Mouse (Mus musculus) MEL (cell line): ENCODE results near the gene Ildr2. TPM values are rescaled to one million over a fixed set of nuclear protein-coding genes. Genes with fewer than 3 reads are reported as not detected.

Experiments
- DNase-seq: peaks from one replicate; pipeline ENCODE4 v3.0.0; 2011; ENCODE audit warnings: low read depth, low spot score
- H3K27ac ChIP-seq: 2 replicates; pipeline ENCODE4 v1.5.1; 2012; ENCODE audit warnings: low read depth, mild to moderate bottlenecking, control low read depth, low read length, moderate library complexity; ENCODE audit not compliant: control insufficient read depth
- H3K27me3 ChIP-seq, 2 experiments: fragments of 150-350 bp in 1 of 2; sonication (generic) in 1 of 2; 2 replicates each; pipeline ENCODE4 v1.6.1; 2012; ENCODE audit warnings: low read length in 2 of 2, mild to moderate bottlenecking in 2 of 2, improper control_type of control experiment in 1 of 2, moderate library complexity in 1 of 2; ENCODE audit not compliant: insufficient read depth in 2 of 2, control insufficient read depth in 1 of 2
- H3K36me3 ChIP-seq, 2 experiments: 2 replicates each; pipeline ENCODE4 v1.6.1; 2012 to 2014; ENCODE audit warnings: low read length in 2 of 2, improper control_type of control experiment in 1 of 2, inconsistent platforms in 1 of 2, mild to moderate bottlenecking in 1 of 2; ENCODE audit not compliant: insufficient read depth in 2 of 2, control insufficient read depth in 1 of 2
- H3K4me1 ChIP-seq, 2 experiments: fragments of 150-350 bp in 1 of 2; sonication (generic) in 1 of 2; 2 replicates each; pipeline ENCODE4 v1.6.1; 2012; ENCODE audit warnings: low read length in 2 of 2, improper control_type of control experiment in 1 of 2, mild to moderate bottlenecking in 1 of 2; ENCODE audit not compliant: insufficient read depth in 2 of 2, control insufficient read depth in 1 of 2
- H3K4me3 ChIP-seq, 2 experiments: fragments of 150-350 bp in 1 of 2; sonication (generic) in 1 of 2; 2 replicates each; pipeline ENCODE4 v1.5.1; 2012; ENCODE audit warnings: low read depth in 2 of 2, low read length in 2 of 2, mild to moderate bottlenecking in 2 of 2, moderate library complexity in 2 of 2, control low read depth in 1 of 2, improper control_type of control experiment in 1 of 2; ENCODE audit not compliant: control insufficient read depth in 1 of 2, insufficient read depth in 1 of 2
- H3K79me2 ChIP-seq: 2 replicates; pipeline ENCODE4 v1.6.1; 2012; ENCODE audit warnings: mild to moderate bottlenecking, low read length, moderate library complexity; ENCODE audit not compliant: control insufficient read depth, poor library complexity, insufficient read depth
- H3K9ac ChIP-seq: 2 replicates; pipeline ENCODE4 v1.6.1; 2012; ENCODE audit warnings: low read depth, mild to moderate bottlenecking, control low read depth, low read length, moderate library complexity; ENCODE audit not compliant: control insufficient read depth, poor library complexity, severe bottlenecking
- H3K9me3 ChIP-seq: fragments of 150-350 bp; sonication (generic); replicated peaks from 2 replicates; pipeline ENCODE4 v1.6.1; 2012; ENCODE audit warnings: mild to moderate bottlenecking, low read length, improper control_type of control experiment, moderate library complexity; ENCODE audit not compliant: insufficient read depth
- CHD1 ChIP-seq: IDR thresholded peaks from 2 replicates; pipeline ENCODE4 v1.6.1; 2012; ENCODE audit warnings: low read depth, mild to moderate bottlenecking, inconsistent platforms, low read length, improper control_type of control experiment
- CTCF ChIP-seq, 3 experiments: IDR thresholded peaks in 2 of 3; conservative IDR thresholded peaks in 1 of 3; 2 replicates each; pipeline ENCODE4 v1.5.1; 2011 to 2012; ENCODE audit warnings: low read length in 3 of 3, low read depth in 2 of 3, mild to moderate bottlenecking in 2 of 3, improper control_type of control experiment in 1 of 3, inconsistent platforms in 1 of 3, mixed read lengths in 1 of 3, moderate library complexity in 1 of 3; ENCODE audit not compliant: control insufficient read depth in 1 of 3, insufficient read depth in 1 of 3, poor library complexity in 1 of 3, severe bottlenecking in 1 of 3
- E2F4 ChIP-seq: IDR thresholded peaks from 2 replicates; pipeline ENCODE4 v1.6.1; 2011; ENCODE audit warnings: low read depth, low read length, improper control_type of control experiment, borderline replicate concordance
- ELF1 ChIP-seq: IDR thresholded peaks from 2 replicates; pipeline ENCODE4 v1.6.1; 2014; ENCODE audit warnings: low read depth, mild to moderate bottlenecking, inconsistent platforms, low read length, improper control_type of control experiment, moderate library complexity
- EP300 ChIP-seq, 2 experiments: IDR thresholded peaks; 2 replicates each; pipeline ENCODE4 v1.6.1; 2011; ENCODE audit warnings: improper control_type of control experiment in 2 of 2, low read length in 2 of 2, low read depth in 1 of 2, mild to moderate bottlenecking in 1 of 2
- ETS1 ChIP-seq: IDR thresholded peaks from 2 replicates; pipeline ENCODE4 v1.6.1; 2012; ENCODE audit warnings: low read depth, mild to moderate bottlenecking, inconsistent platforms, low read length, improper control_type of control experiment, moderate library complexity
- GATA1 ChIP-seq: IDR thresholded peaks from 2 replicates; pipeline ENCODE4 v1.6.1; 2011; ENCODE audit warnings: low read depth, low read length, improper control_type of control experiment
- HCFC1 ChIP-seq: IDR thresholded peaks from 2 replicates; pipeline ENCODE4 v1.6.1; 2012; ENCODE audit warnings: low read depth, mild to moderate bottlenecking, inconsistent platforms, low read length, improper control_type of control experiment, moderate library complexity
- MAFK ChIP-seq: IDR thresholded peaks from 2 replicates; pipeline ENCODE4 v1.6.1; 2011; ENCODE audit warnings: low read depth, mild to moderate bottlenecking, low read length, improper control_type of control experiment, borderline replicate concordance
- MAZ ChIP-seq: IDR thresholded peaks from 2 replicates; pipeline ENCODE4 v1.6.1; 2012; ENCODE audit warnings: low read depth, mild to moderate bottlenecking, inconsistent platforms, low read length, improper control_type of control experiment
- MXI1 ChIP-seq: IDR thresholded peaks from 2 replicates; pipeline ENCODE4 v1.6.1; 2011; ENCODE audit warnings: mild to moderate bottlenecking, low read depth, low read length, improper control_type of control experiment
- MYC ChIP-seq: IDR thresholded peaks from 2 replicates; pipeline ENCODE4 v1.6.1; 2011; ENCODE audit warnings: low read depth, mild to moderate bottlenecking, low read length, improper control_type of control experiment, moderate library complexity
- NELFE ChIP-seq: IDR thresholded peaks from 2 replicates; pipeline ENCODE4 v1.6.1; 2011; ENCODE audit warnings: low read depth, low read length, improper control_type of control experiment
- POLR2AphosphoS5 ChIP-seq: IDR thresholded peaks from 2 replicates; pipeline ENCODE4 v1.6.1; 2012; ENCODE audit warnings: low read depth, borderline replicate concordance, mild to moderate bottlenecking, inconsistent platforms, low read length, moderate library complexity, mixed read lengths
- RCOR1 ChIP-seq: IDR thresholded peaks from 2 replicates; pipeline ENCODE4 v1.6.1; 2012; ENCODE audit warnings: low read depth, mild to moderate bottlenecking, inconsistent platforms, low read length, improper control_type of control experiment
- SMC3 ChIP-seq: IDR thresholded peaks from 2 replicates; pipeline ENCODE4 v1.6.1; 2011; ENCODE audit warnings: low read depth, low read length, improper control_type of control experiment
- TBP ChIP-seq: IDR thresholded peaks from 2 replicates; pipeline ENCODE4 v1.8.0; 2011; ENCODE audit warnings: low read depth, low read length, improper control_type of control experiment
- TCF12 ChIP-seq: IDR thresholded peaks from 2 replicates; pipeline ENCODE4 v1.6.1; 2014; ENCODE audit warnings: low read depth, mild to moderate bottlenecking, inconsistent platforms, low read length, improper control_type of control experiment, moderate library complexity
- UBTF ChIP-seq: IDR thresholded peaks from 2 replicates; pipeline ENCODE4 v1.6.1; 2012; ENCODE audit warnings: low read depth, mild to moderate bottlenecking, inconsistent platforms, low read length, improper control_type of control experiment, moderate library complexity, borderline replicate concordance; ENCODE audit not compliant: insufficient read depth
- USF2 ChIP-seq, 2 experiments: IDR thresholded peaks; 2 replicates each; pipeline ENCODE4 v1.6.1; 2011 to 2012; ENCODE audit warnings: improper control_type of control experiment in 2 of 2, low read length in 2 of 2, borderline replicate concordance in 1 of 2, inconsistent platforms in 1 of 2, low read depth in 1 of 2, mild to moderate bottlenecking in 1 of 2; ENCODE audit not compliant: insufficient read depth in 1 of 2
- ZC3H11A ChIP-seq: IDR thresholded peaks from 2 replicates; pipeline ENCODE4 v1.6.1; 2012; ENCODE audit warnings: low read depth, mild to moderate bottlenecking, inconsistent platforms, low read length, improper control_type of control experiment
- ZMIZ1 ChIP-seq: IDR thresholded peaks from 2 replicates; pipeline ENCODE4 v1.6.1; 2012; ENCODE audit warnings: low read depth, mild to moderate bottlenecking, inconsistent platforms, low read length, improper control_type of control experiment, moderate library complexity
- ZNF384 ChIP-seq: IDR thresholded peaks from 2 replicates; pipeline ENCODE4 v1.6.1; 2012; ENCODE audit warnings: low read depth, mild to moderate bottlenecking, inconsistent platforms, low read length, improper control_type of control experiment
- polyA plus RNA-seq, 2 experiments: library from polyadenylated mRNA; stranded (reverse) in 1 of 2; unstranded in 1 of 2; fragments of >175 nt in 1 of 2; fragments of >200 nt in 1 of 2; gene quantifications; 2 replicates each; pipeline versions ENCODE4 v1.2.1 to v1.2.4; 2012; ENCODE audit warnings: low replicate concordance in 2 of 2, low read depth in 1 of 2; ENCODE audit not compliant: insufficient read length in 2 of 2, insufficient read depth in 1 of 2, missing spikeins in 1 of 2
- total RNA-seq: library from RNA; depleted of rRNA; stranded (reverse); fragments of 300-350 nt; gene quantifications from 2 replicates; pipeline ENCODE4 v1.2.3, GENCODE M21; 2012

The Ildr2 gene
- total and polyA plus RNA-seq, 3 experiments, result not detected

DNA sequence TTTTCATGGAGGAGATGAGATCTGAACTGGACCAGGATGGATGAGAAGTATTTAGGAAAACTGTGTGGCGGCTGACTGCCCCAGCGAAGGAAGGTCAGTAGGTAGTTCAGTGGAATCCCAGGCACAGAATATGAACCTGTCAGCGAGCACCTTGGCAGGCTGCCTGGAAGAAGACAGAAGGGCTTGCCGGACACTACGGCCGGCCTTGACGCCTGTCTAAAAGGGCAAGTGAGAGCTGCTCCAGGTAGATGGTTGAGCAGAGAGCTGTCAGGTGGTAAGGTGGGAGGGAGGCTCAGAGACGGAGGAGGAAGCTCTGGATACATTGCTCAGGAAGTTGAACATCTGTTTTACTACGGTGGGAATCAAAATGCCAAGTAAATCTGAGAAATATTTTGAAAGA lies 42.4 kb downstream of the Ildr2 start:
- Histone ChIP-seq H3K27me3 (no peaks in the 10 kb centered on the region), H3K9me3 (no peaks in the 10 kb centered on the region)
- no peak for DNase-seq

DNA sequence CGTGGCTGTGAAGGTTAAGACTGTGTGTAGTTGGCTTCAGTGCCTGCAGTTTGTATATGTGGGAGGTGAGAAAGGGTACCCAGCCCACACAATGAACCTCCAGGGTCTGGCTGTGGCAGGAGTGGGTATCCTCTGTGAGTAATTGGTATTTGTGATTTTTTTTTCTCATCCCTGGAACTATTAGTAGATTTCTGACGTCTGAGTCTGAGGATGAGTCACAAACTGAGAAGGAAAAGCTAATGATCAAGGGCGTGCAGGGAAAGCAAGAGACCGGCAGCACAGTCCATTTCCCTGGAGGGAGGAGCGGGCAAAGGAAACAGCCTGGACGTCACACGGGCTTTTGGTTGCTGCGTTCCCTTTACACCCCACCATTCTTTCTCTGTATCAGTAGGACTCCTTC lies 43.0 kb downstream of the Ildr2 start:
- Histone ChIP-seq H3K4me1 (no peaks in the 10 kb centered on the region), H3K36me3 (no peaks in the 10 kb centered on the region), H3K27ac (no peak overlapping the region), H3K79me2 (no peaks in the 10 kb centered on the region), H3K4me3 (no peak overlapping the region), H3K27me3 (no peaks in the 10 kb centered on the region)
- TF ChIP-seq MXI1, result no peak
- TF ChIP-seq CHD1, result no peak
- TF ChIP-seq MAFK, result no peak
- TF ChIP-seq ETS1, result no peak
- no peak for TF ChIP-seq E2F4
- no peak for TF ChIP-seq USF2 (IDR thresholded peaks at IDR 0.05; ENCODE audit: borderline replicate concordance in 1 of 2, insufficient read depth in 1 of 2, low read depth in 1 of 2, low read length in 2 of 2)
- TF ChIP-seq UBTF, result no peak
- TF ChIP-seq MAZ, result no peak
- no peak for TF ChIP-seq ZC3H11A
- no peak for TF ChIP-seq GATA1
- no peak for TF ChIP-seq CTCF (IDR thresholded peaks at IDR 0.05 in 2 of 3, conservative IDR thresholded peaks at IDR 0.05 in 1 of 3; ENCODE audit: control insufficient read depth in 1 of 3, insufficient read depth in 1 of 3, low read depth in 2 of 3, low read length in 3 of 3, poor library complexity in 1 of 3, severe bottlenecking in 1 of 3)
- no peak for TF ChIP-seq ZMIZ1
- TF ChIP-seq SMC3, result no peak
- TF ChIP-seq TCF12, result no peak
- no peak for TF ChIP-seq NELFE
- TF ChIP-seq, all 39 proteins: peak for 0
- no peak for DNase-seq
- Histone ChIP-seq H3K9ac (no peak overlapping the region), H3K9me3 (no peaks in the 10 kb centered on the region)

More for the DNA sequence above, 42.4 kb downstream of the Ildr2 start:
- no peak overlapping the region for H3K4me3 ChIP-seq
- H3K27ac ChIP-seq, result no peak overlapping the region
- H3K9ac ChIP-seq, result no peak overlapping the region
- TF ChIP-seq ZNF384 (no peak), CHD1 (no peak), POLR2AphosphoS5 (no peak), EP300 (IDR thresholded peaks at IDR 0.05; ENCODE audit: low read depth in 1 of 2, low read length in 2 of 2) (no peak), MYC (no peak), MAFK (no peak), ZC3H11A (no peak), TBP (no peak), RCOR1 (no peak), ELF1 (no peak), ETS1 (no peak), MXI1 (no peak), HCFC1 (no peak), E2F4 (no peak), GATA1 (no peak)
- no peaks in the 10 kb centered on the region for H3K36me3 ChIP-seq
- no peaks in the 10 kb centered on the region for H3K79me2 ChIP-seq
- no peaks in the 10 kb centered on the region for H3K4me1 ChIP-seq
